Mouse (Mus musculus) neural tube, embryonic 12.5 days (tissue): ENCODE measurements at regions not wholly inside any gene's neighbourhood (a gene's known extent, or its start where the extent isn't known, plus 50 kb on each side); places are given as distances from the start of the nearest gene placed in this dataset.
A peak's percentile ranks its signal among the peaks of the same experiment; 100 is the strongest.
"Not testable (repeated sequence)": the region's sequence is repeated elsewhere in the genome, so short reads cannot be mapped to it uniquely, and the experiment has no call there.

ENCODE experiments used
- ATAC-seq: fragments of 200-750 bp; cut with Nextera tagmentation; 2 replicates; pipeline ENCODE4 v1.8.0; 2017; ENCODE audit warnings: low read depth, mild to moderate bottlenecking, moderate TSS enrichment, moderate library complexity; ENCODE audit not compliant: low FRiP score
- H3K27ac ChIP-seq: fragments of 300-500 bp; sonication (generic); 2 replicates; pipeline ENCODE4 v1.5.1; 2016
- H3K27me3 ChIP-seq: fragments of 300-500 bp; sonication (generic); replicated peaks from 2 replicates; pipeline ENCODE4 v1.6.1; 2016; ENCODE audit warnings: mild to moderate bottlenecking
- H3K36me3 ChIP-seq: fragments of 300-500 bp; sonication (generic); 2 replicates; pipeline ENCODE4 v1.6.1; 2016; ENCODE audit warnings: mild to moderate bottlenecking
- H3K4me1 ChIP-seq: fragments of 300-500 bp; sonication (generic); 2 replicates; pipeline ENCODE4 v1.6.1; 2016
- H3K4me2 ChIP-seq: fragments of 300-500 bp; sonication (generic); replicated peaks from 2 replicates; pipeline ENCODE4 v1.6.1; 2016; ENCODE audit warnings: mild to moderate bottlenecking
- H3K4me3 ChIP-seq: fragments of 300-500 bp; sonication (generic); 2 replicates; pipeline ENCODE4 v1.5.1; 2016
- H3K9ac ChIP-seq: fragments of 300-500 bp; sonication (generic); 2 replicates; pipeline ENCODE4 v1.6.1; 2016; ENCODE audit warnings: mild to moderate bottlenecking
- H3K9me3 ChIP-seq: fragments of 300-500 bp; sonication (generic); 2 replicates; pipeline ENCODE4 v1.6.1; 2016; ENCODE audit warnings: mild to moderate bottlenecking
- WGBS: fragments of 180-500 bp; shearing (Covaris S2); methylation state at CpG from one replicate; pipeline ENCODE4 v1.1.7; 2016; 5-methylcytosine and 5-hydroxymethylcytosine counted together

GRCm38 (mm10) chr7:61615156-61615555 is 731.2 kb upstream of the Ndn start:
- H3K27me3 ChIP-seq = no peaks in the 10 kb centered on the region
- ATAC-seq = no peak
- no peaks in the 10 kb centered on the region for H3K36me3 ChIP-seq
- H3K9me3 ChIP-seq = 0 out of 2 replicates have a peak, but pooled peaks cover 2% of the 10 kb centered on the region
- H3K4me1 ChIP-seq = no peaks in the 10 kb centered on the region
- H3K27ac ChIP-seq = no peak overlapping the region
- no peak overlapping the region for H3K4me2 ChIP-seq
- no peak overlapping the region for H3K4me3 ChIP-seq
- no peak overlapping the region for H3K9ac ChIP-seq

- no peak overlapping the region for H3K4me2 ChIP-seq
- H3K27ac ChIP-seq = no peak overlapping the region
- no peaks in the 10 kb centered on the region for H3K36me3 ChIP-seq
- no peak overlapping the region for H3K4me3 ChIP-seq
- H3K9ac ChIP-seq = no peak overlapping the region
- 79% methylated on average over 4 of the region's 4 CpGs for WGBS
- peaks cover 10% of the 10 kb centered on the region; the same call in 1 of the 2 replicates for H3K9me3 ChIP-seq
- H3K27me3 ChIP-seq = no peaks in the 10 kb centered on the region
- no peaks in the 10 kb centered on the region for H3K4me1 ChIP-seq
- ATAC-seq = no peak
Observed at GRCm38 (mm10) chr7:61644893-61645545, 701.4 kb upstream of the Ndn start.

DNA sequence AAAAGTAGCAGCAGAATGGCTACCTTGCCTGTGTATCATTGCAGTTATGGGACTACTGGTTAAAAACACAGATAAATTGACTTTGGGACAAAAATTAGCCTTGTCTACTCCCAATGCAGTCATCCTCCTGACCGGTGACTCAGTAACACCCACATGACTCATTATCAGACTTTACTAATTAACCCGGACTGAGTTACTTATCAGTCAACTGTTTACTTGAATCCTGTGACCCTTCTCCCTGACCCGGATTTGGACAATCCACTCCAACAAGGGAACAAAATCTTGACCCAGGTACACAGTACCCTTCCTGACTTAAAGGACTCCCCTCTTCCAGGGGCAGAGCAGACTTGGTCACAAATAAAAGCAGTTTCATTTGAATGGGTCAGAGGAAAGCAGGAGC is 688.3 kb upstream of the Ndn start:
- no peak overlapping the region for H3K4me2 ChIP-seq
- H3K36me3 ChIP-seq = no peaks in the 10 kb centered on the region
- no peak overlapping the region for H3K27ac ChIP-seq
- no peak for ATAC-seq
- no peaks in the 10 kb centered on the region for H3K27me3 ChIP-seq
- no peaks in the 10 kb centered on the region for H3K4me1 ChIP-seq
- no peak overlapping the region for H3K4me3 ChIP-seq
- 89% methylated on average over 3 of the region's 3 CpGs for WGBS
- no peaks in the 10 kb centered on the region; the same call in 1 of the 2 replicates for H3K9me3 ChIP-seq
- H3K9ac ChIP-seq = no peak overlapping the region

DNA sequence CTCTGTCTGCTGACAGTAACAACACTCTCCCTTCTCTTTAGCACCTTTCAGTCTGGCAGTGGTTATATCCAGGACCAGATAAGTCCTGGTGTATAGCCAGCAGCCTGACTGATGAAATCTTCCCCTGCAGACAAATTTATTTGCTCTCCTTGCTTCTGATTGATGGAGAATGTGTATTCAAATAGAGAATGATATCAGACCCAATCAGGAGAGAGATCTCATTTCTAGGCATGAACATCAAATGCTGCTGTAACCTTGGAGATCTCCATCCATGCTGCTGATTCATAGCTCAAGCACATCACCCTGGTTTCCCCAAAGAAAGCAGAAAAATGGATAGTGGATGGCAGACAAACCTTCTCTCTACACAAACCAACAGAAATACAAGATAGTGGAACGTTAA is 663.3 kb upstream of the Ndn start:
- H3K4me2 ChIP-seq = no peak overlapping the region
- no peaks in the 10 kb centered on the region for H3K36me3 ChIP-seq
- H3K27ac ChIP-seq = no peak overlapping the region
- no peak for ATAC-seq
- no peak overlapping the region for H3K4me3 ChIP-seq
- no peaks in the 10 kb centered on the region for H3K4me1 ChIP-seq
- H3K9me3 ChIP-seq = no peaks in the 10 kb centered on the region
- H3K9ac ChIP-seq = no peak overlapping the region
- 77% methylated on average over 1 of the region's 1 CpGs for WGBS
- H3K27me3 ChIP-seq = no peaks in the 10 kb centered on the region

DNA sequence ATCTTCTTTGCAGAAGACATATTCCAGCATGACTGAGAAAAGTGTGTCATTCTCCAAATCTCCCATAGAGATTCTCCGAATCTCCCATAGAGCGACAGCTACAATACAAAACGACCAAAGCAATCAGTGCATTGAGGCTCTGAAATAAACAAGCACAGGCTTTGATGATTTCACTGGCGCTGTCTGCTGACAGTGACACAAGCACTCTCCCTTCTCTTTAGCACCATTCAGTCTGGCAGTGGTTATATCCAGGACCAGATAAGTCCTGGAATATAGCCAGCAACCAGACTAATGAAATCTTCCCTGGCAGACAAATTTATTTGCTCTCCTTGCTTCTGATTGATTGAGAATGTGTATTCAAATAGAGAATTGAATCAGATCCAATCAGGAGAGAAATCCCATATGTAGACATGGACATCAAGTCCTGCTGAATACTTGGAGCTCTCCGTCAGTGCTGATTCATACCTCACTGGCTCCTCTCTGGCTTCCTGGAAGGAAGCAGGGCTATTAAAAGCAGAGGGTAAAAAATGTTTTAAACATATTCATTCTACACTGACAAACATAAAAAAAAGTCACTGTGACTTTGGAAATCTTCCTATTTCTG is 661.2 kb upstream of the Ndn start:
- no peak for ATAC-seq
- Histone ChIP-seq H3K9me3 (no peaks in the 10 kb centered on the region), H3K4me1 (no peaks in the 10 kb centered on the region), H3K4me3 (no peak overlapping the region), H3K9ac (no peak overlapping the region), H3K27ac (no peak overlapping the region), H3K36me3 (no peaks in the 10 kb centered on the region), H3K4me2 (no peak overlapping the region), H3K27me3 (no peaks in the 10 kb centered on the region)
- 73% methylated on average over 5 of the region's 5 CpGs for WGBS

DNA sequence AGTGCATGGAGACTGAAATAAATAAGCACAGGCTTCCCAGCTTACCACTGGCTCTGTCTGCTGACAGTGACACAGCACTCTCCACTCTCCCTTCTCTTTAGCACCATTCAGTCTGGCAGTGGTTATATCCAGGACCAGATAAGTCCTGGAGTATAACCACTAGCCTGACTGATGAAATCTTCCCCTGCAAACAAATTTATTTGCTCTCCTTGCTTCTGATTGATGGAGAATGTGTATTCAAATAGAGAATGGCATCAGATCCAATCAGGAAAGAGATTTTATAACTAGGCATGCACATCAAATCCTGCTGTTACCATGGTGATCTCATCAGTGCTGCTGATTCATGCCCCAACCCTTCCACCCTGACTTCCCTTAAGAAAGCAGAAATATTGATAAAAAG is 620.2 kb upstream of the Ndn start:
- H3K36me3 ChIP-seq = no peaks in the 10 kb centered on the region
- H3K27me3 ChIP-seq = no peaks in the 10 kb centered on the region
- no peaks in the 10 kb centered on the region for H3K4me1 ChIP-seq
- ATAC-seq = peak; percentile 41; the same call in 1 of the 2 replicates
- H3K9me3 ChIP-seq = no peaks in the 10 kb centered on the region
- H3K27ac ChIP-seq = no peak overlapping the region
- no peak overlapping the region for H3K4me2 ChIP-seq
- H3K9ac ChIP-seq = no peak overlapping the region
- H3K4me3 ChIP-seq = no peak overlapping the region

GRCm38 (mm10) chr7:61737511-61737910 is 608.9 kb upstream of the Ndn start:
- WGBS = 60% methylated on average over 1 of the region's 1 CpGs
- no peaks in the 10 kb centered on the region for H3K36me3 ChIP-seq

DNA sequence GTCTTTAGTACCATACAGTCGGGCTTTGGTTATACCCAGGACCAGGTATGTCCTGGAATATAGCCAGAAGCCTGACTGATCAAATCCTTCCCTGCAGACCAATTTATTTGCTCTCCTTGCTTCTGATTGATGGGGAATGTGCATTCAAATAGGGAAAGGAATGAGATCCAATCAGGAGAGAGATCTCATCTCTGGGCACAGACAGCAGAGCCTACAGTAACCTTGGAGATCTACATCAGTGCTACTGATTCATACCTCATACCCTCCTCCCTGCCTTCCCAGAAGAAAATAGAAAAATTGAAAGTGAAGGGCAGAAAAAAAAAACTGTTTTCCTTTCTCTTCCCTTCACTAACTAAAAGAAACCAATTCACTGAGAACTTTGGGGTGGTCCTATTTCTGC is 607.0 kb upstream of the Ndn start:
- not testable (repeated sequence) for H3K4me1 ChIP-seq, ATAC-seq, H3K9me3 ChIP-seq, H3K27ac ChIP-seq, H3K4me2 ChIP-seq, H3K4me3 ChIP-seq, H3K36me3 ChIP-seq, H3K27me3 ChIP-seq, H3K9ac ChIP-seq
- no CpG with 5 or more reads among the region's 1 CpGs for WGBS

More at GRCm38 (mm10) chr7:61737511-61737910, 608.9 kb upstream of the Ndn start:
- no peak for ATAC-seq
- Histone ChIP-seq H3K9ac (no peak overlapping the region), H3K4me3 (no peak overlapping the region), H3K4me1 (no peaks in the 10 kb centered on the region), H3K4me2 (no peak overlapping the region), H3K27ac (no peak overlapping the region), H3K27me3 (no peaks in the 10 kb centered on the region), H3K9me3 (peaks cover 4% of the 10 kb centered on the region; the same call in 1 of the 2 replicates)

DNA sequence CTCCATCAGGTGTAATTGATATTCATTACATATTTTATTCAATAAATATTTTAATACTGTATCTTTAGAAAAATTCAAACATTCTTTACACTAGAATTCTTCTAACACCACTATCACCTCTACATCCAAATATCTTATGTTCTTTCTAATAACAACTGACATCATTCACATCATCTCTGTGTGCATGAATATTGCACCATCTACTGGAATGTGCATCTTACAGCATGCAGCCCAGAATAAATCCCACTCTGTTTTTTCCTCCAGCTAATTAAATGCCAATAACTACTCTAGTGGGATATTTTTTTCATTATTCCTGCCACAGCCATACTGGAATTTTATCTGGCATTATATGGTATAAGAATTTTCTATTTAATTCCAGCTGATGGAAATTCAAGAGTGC is 576.5 kb upstream of the Ndn start:
- Histone ChIP-seq H3K9me3 (no peaks in the 10 kb centered on the region), H3K4me2 (no peak overlapping the region), H3K27me3 (no peaks in the 10 kb centered on the region), H3K9ac (no peak overlapping the region), H3K36me3 (no peaks in the 10 kb centered on the region), H3K27ac (no peak overlapping the region), H3K4me3 (no peak overlapping the region), H3K4me1 (no peaks in the 10 kb centered on the region)
- no peak for ATAC-seq

DNA sequence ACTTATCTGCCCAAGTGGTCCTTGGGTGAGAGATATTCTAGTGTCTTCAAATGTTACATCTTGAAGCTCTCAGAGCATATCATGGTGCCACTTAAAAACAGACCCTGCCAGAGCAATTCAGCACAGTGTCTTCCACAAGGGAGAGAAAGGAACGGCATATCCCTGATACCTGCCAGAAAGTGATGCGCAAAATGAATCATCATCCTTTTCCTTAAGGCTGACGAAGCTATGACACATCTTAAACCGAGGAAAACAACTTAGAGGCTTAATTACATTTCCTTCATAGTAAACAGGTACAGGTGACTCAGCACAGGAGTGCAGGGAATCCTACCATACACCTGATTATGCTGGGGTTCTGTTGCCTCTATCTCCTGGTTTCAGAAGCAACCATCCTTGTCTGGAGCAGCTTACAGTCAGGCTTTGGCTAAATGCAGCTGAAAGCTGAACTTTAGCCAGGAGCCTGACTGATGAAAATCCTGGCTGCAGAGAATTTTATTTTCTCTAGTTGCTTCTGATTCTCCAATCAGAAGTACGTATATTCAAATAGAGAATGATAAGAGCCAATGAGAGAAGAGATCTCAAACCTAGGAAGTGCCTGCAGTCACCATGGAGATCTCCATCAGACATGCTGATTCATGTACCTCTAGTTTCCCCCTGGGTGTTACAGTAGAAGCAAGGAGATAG is 556.1 kb upstream of the Ndn start:
- no peaks in the 10 kb centered on the region for H3K4me1 ChIP-seq
- H3K27me3 ChIP-seq = no peaks in the 10 kb centered on the region
- H3K4me3 ChIP-seq = no peak overlapping the region
- H3K4me2 ChIP-seq = no peak overlapping the region
- H3K27ac ChIP-seq = no peak overlapping the region
- H3K36me3 ChIP-seq = no peaks in the 10 kb centered on the region
- ATAC-seq = no peak
- peaks cover 5% of the 10 kb centered on the region; the same call in 1 of the 2 replicates for H3K9me3 ChIP-seq
- no peak overlapping the region for H3K9ac ChIP-seq
- WGBS = 83% methylated on average over 5 of the region's 5 CpGs

GRCm38 (mm10) chr7:61836827-61837226 is 509.5 kb upstream of the Ndn start:
- WGBS = 81% methylated on average over 1 of the region's 1 CpGs
- Histone ChIP-seq H3K9me3 (no peaks in the 10 kb centered on the region), H3K4me2 (no peak overlapping the region), H3K27ac (no peak overlapping the region), H3K4me3 (no peak overlapping the region), H3K36me3 (no peaks in the 10 kb centered on the region), H3K27me3 (no peaks in the 10 kb centered on the region), H3K4me1 (no peaks in the 10 kb centered on the region), H3K9ac (no peak overlapping the region)
- peak; percentile 65 for ATAC-seq

DNA sequence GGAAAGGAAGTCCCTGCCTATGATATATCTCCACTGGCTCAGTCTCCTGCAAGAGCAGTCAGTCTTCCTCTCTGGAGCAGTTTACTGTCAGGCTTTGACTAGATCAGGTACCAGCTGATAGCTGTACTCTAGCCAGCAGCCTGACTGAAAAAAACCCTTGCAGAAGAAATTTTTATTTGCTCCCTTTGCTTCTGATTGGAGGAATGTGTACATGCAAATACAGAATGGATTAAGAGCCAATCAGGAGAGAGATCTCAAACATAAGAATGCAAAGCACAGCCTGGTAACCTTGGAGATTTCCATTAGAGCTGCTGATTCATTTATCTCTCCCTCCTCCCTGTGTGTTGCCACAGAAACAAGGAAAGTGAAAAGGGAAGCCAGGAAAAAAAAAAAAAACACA is 509.1 kb upstream of the Ndn start:
- H3K4me1 ChIP-seq = no peaks in the 10 kb centered on the region
- peak; percentile 98 for ATAC-seq
- H3K36me3 ChIP-seq = no peaks in the 10 kb centered on the region
- H3K4me2 ChIP-seq = no peak overlapping the region
- no peak overlapping the region for H3K9ac ChIP-seq
- no peak overlapping the region for H3K27ac ChIP-seq
- no peaks in the 10 kb centered on the region for H3K27me3 ChIP-seq
- no peaks in the 10 kb centered on the region for H3K9me3 ChIP-seq
- no peak overlapping the region for H3K4me3 ChIP-seq

DNA sequence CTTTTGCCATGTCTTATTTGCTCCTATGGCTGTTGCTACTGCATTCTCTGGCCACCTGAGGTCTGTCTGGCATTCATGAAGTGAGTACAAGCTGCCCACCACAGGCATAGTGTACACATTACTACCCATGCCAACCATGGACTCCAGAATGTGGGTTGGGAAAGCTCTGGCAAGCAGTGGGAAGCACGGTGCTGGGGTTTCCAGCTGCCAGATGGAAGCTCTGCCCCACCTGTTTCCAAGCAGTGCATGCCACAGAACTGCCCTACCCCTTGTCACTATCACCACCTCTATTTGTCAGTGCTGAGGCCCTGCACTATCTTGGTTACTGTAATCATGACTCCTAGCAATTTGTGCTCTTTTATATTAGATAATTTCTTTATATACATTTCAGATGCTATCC is 494.4 kb upstream of the Ndn start:
- H3K4me2 ChIP-seq = no peak overlapping the region
- 0 out of 2 replicates have a peak, but pooled peaks cover 12% of the 10 kb centered on the region for H3K9me3 ChIP-seq
- 78% methylated on average over 1 of the region's 1 CpGs for WGBS
- H3K27ac ChIP-seq = no peak overlapping the region
- H3K9ac ChIP-seq = no peak overlapping the region
- H3K27me3 ChIP-seq = no peaks in the 10 kb centered on the region
- no peaks in the 10 kb centered on the region for H3K36me3 ChIP-seq
- no peak for ATAC-seq
- H3K4me1 ChIP-seq = no peaks in the 10 kb centered on the region
- no peak overlapping the region for H3K4me3 ChIP-seq
